32 mouse cellular contexts compared by ENCODE assay signal in the genomic region with DNA sequence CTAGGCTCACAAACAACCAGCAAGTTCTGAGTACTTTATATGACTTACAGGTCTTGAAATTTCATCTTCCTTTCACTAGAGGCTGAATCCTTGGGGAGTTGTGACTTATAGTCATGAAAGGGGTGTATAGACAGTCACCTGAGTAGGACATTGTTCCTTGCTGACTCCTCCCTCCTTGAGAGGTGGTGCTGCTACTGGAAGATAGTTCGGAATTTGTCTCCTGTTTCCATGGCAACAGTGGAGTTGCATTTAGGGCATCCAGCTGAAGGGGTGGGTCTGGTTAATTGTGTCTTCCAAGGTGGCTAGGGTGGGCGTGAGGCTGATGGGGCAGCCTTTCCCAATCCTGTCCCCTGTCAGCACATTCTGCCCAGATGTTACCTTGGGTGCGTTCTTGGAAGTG.
DNase-seq lines count a peak whose midpoint lies in the region; ATAC-seq lines count a peak whose summit lies in the region.
"Had no signal": no experiment of that assay in that cellular context is flagged by ENCODE, and none has a peak within 500 bp of the region (broad histone marks: within the 10 kb centered on the region; RNA-seq: fewer than 3 reads in every experiment).

No protein-coding gene starts in this region.

- H3K9ac ChIP-seq in hindbrain, embryonic 15.5 days, result no peak overlapping the region
- no peak overlapping the region for H3K9ac ChIP-seq in hindbrain, embryonic 13.5 days
- no peak overlapping the region for H3K9ac ChIP-seq in midbrain, embryonic 16.5 days (ENCODE audit: low read depth, low read length)
- no peak overlapping the region for H3K9ac ChIP-seq in midbrain, embryonic 11.5 days (ENCODE audit: low read length)
- H3K9ac ChIP-seq: embryonic facial prominence, embryonic 12.5 days; heart, embryonic 15.5 days; hindbrain, embryonic 12.5 days; intestine, embryonic 15.5 days; limb, embryonic 12.5 days; liver, embryonic 15.5 days; lung, embryonic 14.5 days; midbrain, embryonic 12.5 days; neural tube, embryonic 12.5 days had no signal

- ATAC-seq in hindbrain, embryonic 15.5 days (ENCODE audit: low FRiP score, low read depth), result 0 out of 2 replicates have a peak, but pooled peaks have one; percentile 34
- ATAC-seq in hindbrain, embryonic 13.5 days (ENCODE audit: low FRiP score), result no peak
- ATAC-seq in midbrain, embryonic 16.5 days, result 0 out of 2 replicates have a peak, but pooled peaks have one; percentile 57
- no peak for ATAC-seq in midbrain, embryonic 11.5 days (ENCODE audit: low FRiP score)
- ATAC-seq: intestine, embryonic 15.5 days; Patski had no signal

- WGBS in hindbrain, embryonic 15.5 days, result 50% methylated on average over 3 of the region's 3 CpGs
- 45% methylated on average over 3 of the region's 3 CpGs for WGBS in hindbrain, embryonic 13.5 days
- 42% methylated on average over 3 of the region's 3 CpGs for WGBS in midbrain, embryonic 16.5 days
- 51% methylated on average over 3 of the region's 3 CpGs for WGBS in midbrain, embryonic 11.5 days

- peak; percentile 14 for DNase-seq in embryo, embryonic 10 days (ENCODE audit: low spot score)
- no peak for DNase-seq in embryo, embryonic 9.5 days (ENCODE audit: extremely low spot score)
- no peak for DNase-seq in midbrain, embryonic 11.5 days (ENCODE audit: low spot score, missing footprints)
- DNase-seq in retina, postnatal 1 day, result no peak
- no peak for DNase-seq in right cerebral cortex, adult 18-20 months
- DNase-seq: adrenal gland, postnatal 25 days; cerebellum, adult 18-20 months; cerebellum, postnatal 10 days; gastrocnemius, postnatal 10 days; kidney, adult 2 months; kidney, postnatal 36 days; lung, embryonic 14.5 days; lung, postnatal 14 days; right cerebral cortex, postnatal 14 days; thymus, postnatal 36 days had no signal

- H3K27me3 ChIP-seq in hindbrain, embryonic 15.5 days, result no peaks in the 10 kb centered on the region
- H3K27me3 ChIP-seq in hindbrain, embryonic 13.5 days, result no peaks in the 10 kb centered on the region
- no peaks in the 10 kb centered on the region for H3K27me3 ChIP-seq in midbrain, embryonic 16.5 days (ENCODE audit: control insufficient read depth, insufficient read depth, low read depth, low read length)
- no peaks in the 10 kb centered on the region for H3K27me3 ChIP-seq in midbrain, embryonic 11.5 days (ENCODE audit: control insufficient read depth, insufficient read depth, low read length)
- H3K27me3 ChIP-seq: CH12.LX; embryonic facial prominence, embryonic 12.5 days; heart, embryonic 15.5 days; hindbrain, embryonic 12.5 days; intestine, embryonic 15.5 days; liver, embryonic 15.5 days; midbrain, embryonic 12.5 days; neural tube, embryonic 12.5 days; Patski had no signal

- H3K27ac ChIP-seq in hindbrain, embryonic 15.5 days (replicated peaks), result no peak overlapping the region
- H3K27ac ChIP-seq in hindbrain, embryonic 13.5 days, result no peak overlapping the region
- no peak overlapping the region for H3K27ac ChIP-seq in midbrain, embryonic 16.5 days (ENCODE audit: low read length)
- no peak overlapping the region for H3K27ac ChIP-seq in midbrain, embryonic 11.5 days (ENCODE audit: low read depth, low read length)
- H3K27ac ChIP-seq: embryonic facial prominence, embryonic 12.5 days; heart, embryonic 10.5 days; heart, embryonic 15.5 days; hindbrain, embryonic 12.5 days; intestine, embryonic 15.5 days; layer of hippocampus, adult 2 months; left cerebral cortex, adult 2 months; limb, embryonic 12.5 days; liver, embryonic 15.5 days; midbrain, embryonic 12.5 days; neural tube, embryonic 12.5 days had no signal

- no peaks in the 10 kb centered on the region for H3K9me3 ChIP-seq in hindbrain, embryonic 15.5 days
- no peaks in the 10 kb centered on the region for H3K9me3 ChIP-seq in hindbrain, embryonic 13.5 days
- no peaks in the 10 kb centered on the region for H3K9me3 ChIP-seq in midbrain, embryonic 16.5 days (replicated peaks; ENCODE audit: control insufficient read depth, low read length, poor library complexity, severe bottlenecking)
- no peaks in the 10 kb centered on the region for H3K9me3 ChIP-seq in midbrain, embryonic 11.5 days (ENCODE audit: control insufficient read depth, low read length)
- H3K9me3 ChIP-seq: embryonic facial prominence, embryonic 12.5 days; heart, embryonic 10.5 days; heart, embryonic 15.5 days; hindbrain, embryonic 12.5 days; intestine, embryonic 15.5 days; limb, embryonic 12.5 days; liver, embryonic 15.5 days; midbrain, embryonic 12.5 days; neural tube, embryonic 12.5 days had no signal

- H3K36me3 ChIP-seq in hindbrain, embryonic 15.5 days, result no peaks in the 10 kb centered on the region
- H3K36me3 ChIP-seq in hindbrain, embryonic 13.5 days, result no peaks in the 10 kb centered on the region
- H3K36me3 ChIP-seq in midbrain, embryonic 16.5 days (ENCODE audit: control insufficient read depth, insufficient read depth, low read length), result no peaks in the 10 kb centered on the region
- no peaks in the 10 kb centered on the region for H3K36me3 ChIP-seq in midbrain, embryonic 11.5 days (ENCODE audit: control insufficient read depth, insufficient read depth, low read length)
- H3K36me3 ChIP-seq: embryonic facial prominence, embryonic 12.5 days; heart, embryonic 10.5 days; heart, embryonic 15.5 days; hindbrain, embryonic 12.5 days; intestine, embryonic 15.5 days; limb, embryonic 12.5 days; liver, embryonic 15.5 days; midbrain, embryonic 12.5 days; neural tube, embryonic 12.5 days had no signal

- H3K4me2 ChIP-seq in hindbrain, embryonic 15.5 days, result no peak overlapping the region
- no peak overlapping the region for H3K4me2 ChIP-seq in hindbrain, embryonic 13.5 days
- no peak overlapping the region for H3K4me2 ChIP-seq in midbrain, embryonic 16.5 days (ENCODE audit: low read length)
- H3K4me2 ChIP-seq in midbrain, embryonic 11.5 days, result no peak overlapping the region
- H3K4me2 ChIP-seq: embryonic facial prominence, embryonic 12.5 days; heart, embryonic 15.5 days; hindbrain, embryonic 12.5 days; intestine, embryonic 15.5 days; limb, embryonic 12.5 days; liver, embryonic 15.5 days; lung, embryonic 14.5 days; midbrain, embryonic 12.5 days; neural tube, embryonic 12.5 days had no signal

- no peaks in the 10 kb centered on the region for H3K4me1 ChIP-seq in hindbrain, embryonic 15.5 days (replicated peaks)
- no peaks in the 10 kb centered on the region for H3K4me1 ChIP-seq in hindbrain, embryonic 13.5 days (replicated peaks)
- no peaks in the 10 kb centered on the region for H3K4me1 ChIP-seq in midbrain, embryonic 16.5 days (ENCODE audit: control insufficient read depth, insufficient read depth, low read length)
- peaks cover 7% of the 10 kb centered on the region for H3K4me1 ChIP-seq in midbrain, embryonic 11.5 days (ENCODE audit: control insufficient read depth, insufficient read depth, low read length)
- H3K4me1 ChIP-seq: embryonic facial prominence, embryonic 12.5 days; heart, embryonic 10.5 days; heart, embryonic 15.5 days; hindbrain, embryonic 12.5 days; intestine, embryonic 15.5 days; limb, embryonic 12.5 days; liver, embryonic 15.5 days; neural tube, embryonic 12.5 days had no signal

- H3K4me3 ChIP-seq in hindbrain, embryonic 15.5 days, result no peak overlapping the region
- no peak overlapping the region for H3K4me3 ChIP-seq in hindbrain, embryonic 13.5 days
- no peak overlapping the region for H3K4me3 ChIP-seq in midbrain, embryonic 16.5 days (ENCODE audit: low read depth, low read length)
- H3K4me3 ChIP-seq in midbrain, embryonic 11.5 days (ENCODE audit: low read depth, low read length), result no peak overlapping the region
- H3K4me3 ChIP-seq: embryonic facial prominence, embryonic 12.5 days; heart, embryonic 10.5 days; heart, embryonic 15.5 days; hindbrain, embryonic 12.5 days; intestine, embryonic 15.5 days; layer of hippocampus, adult 2 months; left cerebral cortex, adult 2 months; limb, embryonic 12.5 days; liver, embryonic 15.5 days; midbrain, embryonic 12.5 days; myocyte; neural tube, embryonic 12.5 days had no signal

Comparison
In these comparisons a context has a peak if more than half of its experiments do, and no peak if none do; other contexts are left out.
1. ATAC-seq: peak in hindbrain, embryonic 15.5 days (single experiment) and midbrain, embryonic 16.5 days (single experiment); none in hindbrain, embryonic 13.5 days (single experiment) and midbrain, embryonic 11.5 days (single experiment).